Mouse (Mus musculus) small intestine, adult 2 months (tissue): Measurements from ENCODE around the gene Sult2b1.

Source experiments
- CTCF ChIP-seq: fragments of 200-500 bp; IDR thresholded peaks from 2 replicates; pipeline ENCODE4 v1.5.1; 2012; ENCODE audit warnings: low read depth, mild to moderate bottlenecking, control low read depth, inconsistent platforms, low read length, moderate library complexity, mixed read lengths; ENCODE audit not compliant: insufficient replicate concordance, insufficient read length; ENCODE audit errors: extremely low read depth
- POLR2A ChIP-seq: fragments of 200-500 bp; IDR thresholded peaks from 2 replicates; pipeline ENCODE4 v1.6.1; 2012; ENCODE audit warnings: low read depth, mild to moderate bottlenecking, control low read depth, inconsistent platforms, low read length, moderate library complexity

DNA sequence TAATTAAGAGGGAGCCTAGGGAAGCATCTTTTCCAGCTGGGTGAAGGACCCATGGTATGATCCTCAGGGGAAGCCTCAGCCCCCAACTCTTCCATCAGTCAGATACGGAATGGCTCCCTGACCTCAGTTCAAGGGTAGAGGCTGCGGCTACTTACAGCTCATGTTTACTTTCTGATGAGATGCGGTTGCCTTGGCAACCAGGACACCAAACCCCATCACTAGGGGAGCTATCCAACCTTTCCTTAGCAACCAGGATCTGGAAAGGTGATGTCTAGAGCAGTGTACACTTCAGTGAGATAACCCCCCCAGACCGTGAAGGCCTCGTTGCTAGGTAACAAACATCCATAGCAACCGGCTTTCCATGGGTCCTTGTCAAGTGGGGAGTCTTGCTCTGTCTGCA lies 75.4 kb downstream of the Sult2b1 start:
- TF ChIP-seq POLR2A = no peak
- TF ChIP-seq CTCF = no peak
